Mouse (Mus musculus) ovary, postnatal 10 days (tissue): ENCODE results near the gene D7Ertd443e.

Experiments used
- DNase-seq: peaks from one replicate; pipeline ENCODE4 v3.0.0; 2022; ENCODE audit warnings: low spot score

D7Ertd443e gene

GRCm38 (mm10) chr7:134385561-134385960 is at the start of gene D7Ertd443e:
Gene D7Ertd443e (minus strand): TSS chr7:134385661.
- DNase-seq = no peak

GRCm38 (mm10) chr7:134431681-134432080 is 46.2 kb upstream of the D7Ertd443e start:
- DNase-seq = no peak

- no peak for DNase-seq
Measured at GRCm38 (mm10) chr7:134428676-134429075, 43.2 kb upstream of the D7Ertd443e start.

DNA sequence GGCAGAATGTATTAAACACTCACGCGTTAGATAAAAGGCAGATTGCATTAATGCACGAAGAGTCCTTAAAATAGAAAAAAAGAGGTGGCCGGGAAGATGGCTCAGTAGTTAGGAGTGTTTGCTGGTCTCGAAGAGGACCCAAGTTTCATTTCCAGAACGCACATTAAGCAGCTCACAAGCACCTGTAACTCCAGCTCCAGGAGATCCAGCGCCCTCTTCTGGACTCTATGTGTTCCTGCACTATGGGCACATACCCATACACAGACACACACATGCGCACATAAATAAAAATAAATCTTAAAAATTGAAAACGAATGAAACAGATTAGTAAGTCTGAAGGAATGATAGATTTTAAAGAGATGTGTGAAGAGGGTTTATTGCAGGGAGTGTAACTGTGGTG is 29.6 kb upstream of the D7Ertd443e start:
- no peak for DNase-seq

DNA sequence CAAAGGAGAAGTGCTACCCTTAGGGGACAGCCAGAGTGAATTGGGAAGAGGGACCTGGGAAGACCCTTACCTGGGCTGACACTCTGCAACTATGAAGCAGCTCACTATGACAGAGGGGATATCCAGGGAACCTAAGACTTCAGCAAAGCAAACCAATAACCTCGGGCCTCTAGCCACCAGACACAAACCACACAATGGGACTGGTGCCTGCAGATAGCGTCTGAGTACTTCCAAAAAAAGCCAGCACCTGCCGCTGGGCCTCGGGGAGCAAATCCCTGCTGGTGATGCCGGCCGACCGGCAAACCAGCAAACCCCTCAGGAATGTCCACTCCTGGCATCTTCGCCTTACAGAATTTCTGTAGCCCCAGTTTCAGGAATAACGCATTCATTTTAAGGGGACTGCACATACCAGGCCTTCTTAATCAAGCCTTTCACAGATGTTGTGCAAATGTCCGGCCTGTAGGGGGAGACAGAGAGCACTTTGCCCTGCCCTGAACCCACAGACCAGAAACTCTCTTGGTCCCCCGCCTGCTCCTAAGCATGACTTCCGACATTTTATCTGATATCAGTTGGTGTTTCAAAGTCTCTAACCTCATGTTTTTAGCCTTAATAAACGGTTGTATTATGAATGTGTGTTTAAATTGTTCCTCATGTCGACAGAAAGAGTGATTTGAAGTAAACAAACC is 28.7 kb upstream of the D7Ertd443e start:
- DNase-seq = no peak

DNA sequence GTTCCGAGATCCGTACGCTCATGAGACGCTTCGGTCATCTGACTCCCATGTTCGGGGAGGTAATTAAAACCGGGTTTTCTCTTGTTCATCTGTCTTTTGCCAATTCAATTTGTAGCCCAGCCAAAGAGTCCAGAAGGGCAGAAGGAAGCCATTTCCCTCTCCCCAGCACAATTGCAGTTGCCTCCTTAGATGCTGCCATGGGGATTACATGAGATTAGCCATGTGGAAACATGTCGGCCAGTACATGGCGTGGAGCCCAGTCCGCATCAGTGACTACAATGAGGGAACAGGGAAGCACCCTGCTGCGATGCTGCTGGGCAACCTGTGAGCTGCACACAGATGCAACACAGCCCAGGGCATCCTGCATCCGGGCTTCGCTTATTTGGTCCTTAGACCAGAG is 23.2 kb upstream of the D7Ertd443e start:
- peak; percentile 12 for DNase-seq

GRCm38 (mm10) chr7:134400746-134401145 is 15.3 kb upstream of the D7Ertd443e start:
- no peak for DNase-seq

GRCm38 (mm10) chr7:134396769-134397168 is 11.3 kb upstream of the D7Ertd443e start:
- DNase-seq = no peak

GRCm38 (mm10) chr7:134382791-134383190 is 2.7 kb downstream of the D7Ertd443e start:
- DNase-seq = no peak

DNA sequence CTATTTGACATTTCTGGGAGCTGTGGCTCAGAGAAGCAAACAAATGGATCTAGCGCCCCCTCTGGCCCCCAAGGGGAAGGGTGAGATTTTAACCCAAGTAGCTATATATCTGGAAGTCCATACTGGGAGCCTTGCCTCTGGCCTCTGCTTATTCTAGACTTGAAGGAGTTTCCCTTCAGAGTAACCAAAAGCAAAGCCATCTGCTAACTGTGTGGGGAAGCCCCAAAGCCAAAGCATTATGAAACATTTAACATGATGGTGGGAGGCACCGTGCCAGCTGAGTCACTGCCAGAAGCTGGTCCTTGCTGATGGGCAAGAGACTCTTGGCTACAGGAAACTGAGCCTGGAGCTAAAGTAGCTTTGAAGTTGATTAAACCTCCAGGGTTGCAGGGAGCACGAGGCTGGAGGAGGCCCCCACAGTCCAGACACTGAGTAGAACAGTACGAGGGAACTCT is 4.0 kb downstream of the D7Ertd443e start:
- DNase-seq = peak; percentile 78

DNA sequence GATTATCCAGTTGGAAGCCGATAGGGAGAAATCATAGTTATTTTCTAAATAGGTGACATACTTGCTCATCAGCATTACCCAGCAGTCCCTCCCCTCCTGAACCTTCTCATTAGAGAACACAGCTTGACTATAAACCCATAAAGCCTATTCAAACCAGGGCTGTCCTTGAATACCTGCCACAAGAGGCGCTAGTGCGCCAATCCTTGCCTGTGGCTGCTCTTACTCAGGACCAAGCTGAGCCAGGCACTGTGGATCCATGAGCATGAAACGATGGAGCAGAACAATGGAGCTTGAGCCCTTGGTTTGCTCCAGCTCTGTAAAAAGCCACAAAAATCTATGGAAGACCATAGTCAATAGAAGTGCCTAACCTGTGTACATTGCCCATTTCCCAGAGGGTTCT is 7.2 kb downstream of the D7Ertd443e start:
- DNase-seq = peak; percentile 18

DNA sequence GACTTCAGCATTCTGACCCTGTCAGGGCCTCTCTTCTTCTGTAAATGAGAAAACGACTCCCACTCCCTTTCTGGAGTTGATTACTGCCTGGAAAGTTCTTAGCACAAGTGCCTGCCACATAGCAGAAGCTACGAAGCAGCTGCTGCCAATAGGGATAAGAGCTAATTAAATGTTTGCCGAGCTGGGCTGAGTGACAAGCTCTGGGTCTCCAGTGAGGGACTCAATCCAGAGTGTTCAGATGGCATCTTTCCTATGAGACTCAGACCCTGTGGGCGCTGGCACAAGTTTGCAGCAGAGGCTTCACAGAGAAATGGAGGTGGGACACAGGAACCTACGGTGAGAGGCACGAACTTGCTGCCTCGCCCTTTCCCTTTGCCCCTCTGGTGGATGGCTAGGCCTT is 8.7 kb downstream of the D7Ertd443e start:
- no peak for DNase-seq

GRCm38 (mm10) chr7:134372276-134372675 is 13.2 kb downstream of the D7Ertd443e start:
- DNase-seq = no peak

DNA sequence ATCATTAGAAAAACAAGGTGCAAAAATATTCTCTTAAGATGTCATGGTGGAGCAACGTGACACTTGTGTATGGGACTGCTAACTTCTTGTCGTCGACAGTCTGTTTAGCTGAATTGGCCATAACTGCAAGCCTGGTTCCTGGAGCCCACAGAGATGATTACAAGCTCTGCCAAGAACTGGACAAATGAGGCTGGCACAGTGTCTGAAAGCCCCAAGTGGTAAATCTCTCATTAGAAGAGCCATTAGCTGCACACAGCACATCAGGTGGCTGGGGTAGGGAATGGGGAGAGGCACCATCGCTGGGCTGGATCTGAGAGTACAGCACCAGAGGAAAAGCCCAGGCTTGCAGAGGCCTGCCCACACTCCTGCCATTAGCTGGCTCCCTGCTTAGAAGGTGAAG is 16.2 kb downstream of the D7Ertd443e start:
- no peak for DNase-seq

DNA sequence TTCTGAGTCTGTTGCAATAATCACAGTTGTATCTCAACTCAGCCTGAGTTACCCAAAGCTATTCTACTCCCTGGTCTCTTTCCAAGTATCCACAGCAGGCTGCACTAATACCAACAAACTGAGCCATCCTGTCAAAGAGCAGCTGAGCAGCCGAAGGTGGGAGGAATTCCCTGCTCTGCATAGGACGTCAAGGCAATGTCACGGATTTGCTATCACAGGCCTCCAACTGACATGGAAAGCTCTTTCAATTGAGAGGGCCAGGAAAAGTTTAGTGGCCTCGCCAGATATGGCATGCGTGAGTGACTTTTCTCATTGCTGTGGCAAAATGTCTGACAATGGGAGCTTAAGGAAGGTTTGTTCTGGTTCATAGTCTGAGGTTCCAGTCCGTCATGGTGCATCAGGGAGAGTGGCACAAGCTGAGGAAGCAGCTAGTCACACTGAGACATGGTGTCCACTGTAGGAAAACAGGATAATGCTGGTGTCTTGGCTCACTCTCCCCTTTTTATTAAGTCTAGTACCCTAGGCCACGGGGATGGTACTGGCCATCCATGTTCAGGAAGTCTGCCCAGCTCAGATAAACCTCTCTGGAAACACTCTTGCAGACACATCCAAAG is 23.1 kb downstream of the D7Ertd443e start:
- DNase-seq = no peak

DNA sequence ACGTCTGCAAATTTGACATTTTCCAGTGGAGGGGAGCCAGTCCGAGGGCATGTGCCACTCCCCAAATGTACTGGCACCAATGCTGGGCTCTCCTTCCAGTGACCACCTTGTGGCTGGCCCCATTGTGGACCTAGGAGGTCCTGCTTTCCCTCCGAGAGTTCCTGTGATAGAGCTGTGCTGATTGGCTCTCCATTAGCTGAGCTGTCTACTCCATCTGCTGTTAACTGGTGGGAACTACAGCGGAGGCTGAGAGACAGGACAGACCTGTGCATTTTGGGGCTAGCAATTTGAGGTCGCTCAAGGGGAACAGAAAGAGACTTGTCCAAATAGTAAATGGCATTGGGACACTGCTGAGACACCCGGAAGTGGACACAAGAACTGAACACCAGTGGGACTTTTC is 36.6 kb downstream of the D7Ertd443e start:
- peak; percentile 36 for DNase-seq

- DNase-seq = no peak
Measured at GRCm38 (mm10) chr7:134342202-134342601, 43.3 kb downstream of the D7Ertd443e start.

DNA sequence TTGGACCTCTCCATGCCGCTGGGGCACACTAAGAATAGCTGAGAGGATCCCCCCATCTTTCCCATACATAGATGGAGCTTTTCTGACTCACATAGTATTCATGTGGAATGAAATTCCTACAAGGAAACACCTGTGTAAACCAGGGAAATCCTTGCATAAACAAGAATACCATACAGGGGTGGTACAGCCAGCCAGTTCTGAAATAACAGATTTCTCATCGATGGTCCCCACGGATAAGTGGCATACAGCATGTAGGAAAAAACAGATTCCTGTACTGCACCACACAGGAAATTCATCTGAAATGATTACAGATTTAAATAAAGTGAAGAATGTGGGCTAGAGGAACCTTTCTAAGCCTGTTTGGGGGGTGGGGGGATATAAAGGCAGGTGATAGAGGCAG is 49.5 kb downstream of the D7Ertd443e start:
- no peak for DNase-seq

DNA sequence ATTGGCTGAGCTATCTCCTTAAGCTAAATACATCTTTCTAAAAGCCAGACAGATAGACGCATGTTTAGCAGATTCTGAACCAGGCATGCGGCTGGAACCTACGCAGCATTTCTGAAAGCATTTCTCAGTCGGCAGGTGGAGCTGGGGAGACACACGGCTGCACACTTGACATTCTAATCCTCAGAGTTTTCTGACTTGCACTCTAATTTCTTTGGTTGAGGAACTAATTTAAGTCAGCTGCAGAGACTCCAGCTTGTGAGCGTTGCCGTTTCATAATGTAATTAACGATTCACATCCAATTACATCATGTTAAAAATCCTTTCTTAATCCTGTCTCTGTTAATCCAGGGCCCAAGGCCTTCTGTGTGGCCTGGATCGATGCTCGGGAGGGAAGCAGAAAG is 64.5 kb downstream of the D7Ertd443e start:
- DNase-seq = no peak

DNA sequence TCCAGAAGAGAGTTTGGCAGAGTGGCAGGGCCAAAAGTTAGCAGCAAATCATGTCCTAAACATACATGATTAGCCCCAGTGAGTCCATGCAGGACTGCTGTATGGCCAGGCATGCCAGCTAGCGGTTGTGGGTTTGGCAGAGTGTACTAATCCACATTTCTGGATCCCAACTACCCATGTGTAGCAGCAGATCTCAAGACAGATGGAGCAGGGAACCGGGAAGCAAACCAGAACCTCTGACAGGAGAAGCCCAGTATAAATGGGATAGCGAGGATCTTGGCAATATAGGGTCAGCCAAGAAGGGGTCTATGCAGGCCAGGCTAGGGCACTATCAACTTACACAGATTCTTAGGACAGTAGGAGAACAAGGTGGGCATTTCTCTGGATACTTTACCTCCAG is 83.4 kb downstream of the D7Ertd443e start:
- no peak for DNase-seq

DNA sequence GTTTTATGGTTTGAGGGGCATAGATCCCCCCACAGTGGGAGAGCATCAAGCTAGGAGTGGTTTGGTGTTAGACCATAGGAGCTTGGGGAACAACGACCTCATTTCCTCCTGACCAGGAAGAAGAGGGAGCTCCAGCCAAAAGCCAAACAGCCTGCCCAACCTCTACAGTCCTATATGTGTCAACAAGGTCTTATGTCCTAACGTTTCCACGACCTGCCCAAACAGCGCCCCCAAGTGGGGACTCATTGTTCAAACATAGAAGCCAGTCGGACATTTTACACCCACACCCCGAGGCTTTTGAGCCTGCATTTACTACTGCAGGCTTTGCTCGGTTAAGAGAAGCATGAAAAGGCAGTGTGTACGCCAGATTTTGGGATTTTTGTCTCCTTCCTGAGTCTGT is 84.2 kb downstream of the D7Ertd443e start:
- DNase-seq = no peak

- no peak for DNase-seq
Measured at GRCm38 (mm10) chr7:134292750-134293149, 92.7 kb downstream of the D7Ertd443e start.

DNA sequence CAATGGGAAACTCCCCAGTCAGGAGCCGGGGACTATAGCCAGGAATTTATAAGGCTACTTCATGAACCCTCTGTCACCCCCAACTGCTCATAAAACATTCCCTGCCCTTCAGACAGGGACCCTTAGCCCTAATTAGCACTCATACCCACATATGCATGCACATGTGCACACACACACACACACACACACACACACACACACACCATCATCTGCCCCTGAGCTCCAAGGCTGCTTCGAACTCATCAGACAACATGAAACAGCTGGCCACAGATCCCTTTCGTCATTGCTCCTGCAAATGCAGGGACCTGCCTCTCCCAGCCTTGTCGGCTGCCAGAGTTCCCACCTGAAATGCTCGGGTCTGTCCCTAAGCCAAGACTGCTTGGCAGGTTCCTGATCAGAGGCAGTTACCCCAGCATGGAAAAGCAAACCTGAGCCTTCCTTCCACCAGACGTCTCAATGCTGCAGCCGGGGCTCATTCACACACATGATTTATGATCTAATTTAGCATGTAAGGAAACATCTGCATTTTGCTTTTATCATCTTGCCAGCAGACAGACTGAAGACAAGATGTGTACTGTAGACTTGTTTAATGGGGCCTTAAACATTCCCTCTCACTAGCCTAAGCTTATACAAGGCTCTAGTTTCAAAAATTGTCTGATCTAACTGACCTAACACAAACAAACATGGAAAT is 95.7 kb downstream of the D7Ertd443e start:
- no peak for DNase-seq
